Mouse (Mus musculus) bone marrow macrophage, adult 2 months (primary cell): ENCODE results near the gene Os9. TPM values are rescaled to one million over a fixed set of nuclear protein-coding genes. Genes with fewer than 3 reads are reported as not detected.

Experiments used
- H3K27ac ChIP-seq: 2 replicates; pipeline ENCODE4 v1.5.1; 2012; ENCODE audit warnings: low read depth, low read length; ENCODE audit not compliant: insufficient read depth
- H3K4me1 ChIP-seq: 2 replicates; pipeline ENCODE4 v1.6.1; 2012; ENCODE audit warnings: low read length; ENCODE audit not compliant: control insufficient read depth, insufficient read depth
- H3K4me3 ChIP-seq: 2 replicates; pipeline ENCODE4 v1.5.1; 2012; ENCODE audit warnings: mild to moderate bottlenecking, low read length, moderate library complexity; ENCODE audit not compliant: insufficient read depth
- CTCF ChIP-seq: IDR thresholded peaks from 2 replicates; pipeline ENCODE4 v1.5.1; 2012; ENCODE audit warnings: low read depth, mild to moderate bottlenecking, low read length, moderate library complexity
- POLR2A ChIP-seq: IDR thresholded peaks from 2 replicates; pipeline ENCODE4 v1.6.1; 2012; ENCODE audit warnings: mild to moderate bottlenecking, low read depth, low read length, borderline replicate concordance
- polyA plus RNA-seq: library from polyadenylated mRNA; stranded (reverse); fragments of >200 nt; gene quantifications from 2 replicates; pipeline ENCODE4 v1.2.4, GENCODE M21; 2012; ENCODE audit not compliant: missing spikeins, insufficient read depth, insufficient read length

The Os9 gene
- polyA plus RNA-seq, 1 experiment: 167 TPM

DNA sequence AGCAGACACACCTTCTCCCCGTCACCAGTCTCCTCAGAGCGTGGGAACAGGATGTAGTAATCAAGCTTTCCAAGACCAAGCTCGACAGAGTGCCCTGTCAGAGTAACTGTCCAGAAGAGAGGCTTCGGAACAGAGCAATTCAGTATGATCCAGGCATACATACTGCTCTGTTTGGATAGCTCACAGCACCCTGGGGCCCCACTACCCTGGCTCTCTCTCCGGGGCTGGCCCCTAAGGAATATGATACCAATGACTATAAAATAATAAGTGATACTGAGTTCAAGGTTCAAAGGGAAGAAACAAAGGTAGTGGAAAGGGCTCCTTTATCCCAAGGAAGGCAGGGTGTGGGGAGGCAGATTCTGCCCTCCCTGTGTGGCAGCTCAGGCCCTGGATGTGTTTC, 11.5 kb upstream of the Os9 start:
- Histone ChIP-seq H3K4me1 (peaks cover 45% of the 10 kb centered on the region), H3K4me3 (no peak overlapping the region), H3K27ac (no peak overlapping the region)
- no peak for TF ChIP-seq CTCF
- TF ChIP-seq POLR2A: no peak

DNA sequence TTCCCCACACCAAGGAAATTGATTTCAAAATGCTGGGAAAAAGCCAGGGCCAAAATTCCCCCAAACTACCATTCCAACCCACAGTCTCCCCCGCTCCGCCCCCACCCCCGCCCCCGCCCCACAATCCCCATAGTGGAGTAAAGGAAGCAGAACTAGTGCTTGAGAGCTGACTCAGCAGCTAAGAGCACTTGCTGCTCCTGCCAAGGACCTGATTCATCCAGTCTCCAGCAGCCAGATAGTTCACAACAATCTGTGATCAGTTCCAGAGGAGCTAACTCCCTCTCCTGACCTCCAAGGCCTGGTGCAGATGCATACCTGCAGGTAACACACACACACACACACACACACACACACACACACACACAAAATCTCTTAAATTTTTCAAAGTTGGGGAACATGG, 8.5 kb upstream of the Os9 start:
- no peak overlapping the region for H3K4me3 ChIP-seq
- peaks cover 37% of the 10 kb centered on the region for H3K4me1 ChIP-seq
- peak overlapping the region; percentile 63 for H3K27ac ChIP-seq
- TF ChIP-seq POLR2A (no peak), CTCF (no peak)

DNA sequence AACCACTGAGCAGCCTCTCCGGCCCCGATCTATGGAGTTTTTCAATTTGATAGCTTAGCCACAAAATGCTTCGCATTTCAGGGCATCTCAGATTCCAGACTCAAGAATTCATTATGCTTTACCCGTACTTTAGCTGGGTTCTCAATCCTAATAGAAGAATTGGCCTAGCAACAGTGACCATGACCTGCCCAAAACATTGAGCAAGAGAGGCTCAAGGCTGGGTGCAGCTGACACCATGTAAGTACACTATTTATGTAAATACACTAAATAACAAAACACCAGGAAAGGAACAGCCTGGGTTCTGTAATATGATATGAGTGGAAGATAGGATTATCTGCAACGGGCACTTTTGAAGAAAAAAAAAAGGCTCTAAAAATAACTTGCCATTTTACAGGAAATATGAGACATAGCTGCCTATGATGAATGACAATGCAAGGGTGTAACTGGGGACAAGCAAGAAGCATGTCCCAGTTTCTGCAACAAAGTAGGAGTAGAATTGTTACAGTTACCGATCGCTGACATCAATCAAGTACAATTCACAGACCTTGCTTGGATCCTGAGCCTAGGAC, 6.9 kb upstream of the Os9 start:
- Histone ChIP-seq H3K4me1 (peaks cover 40% of the 10 kb centered on the region), H3K4me3 (no peak overlapping the region), H3K27ac (peak overlapping the region; percentile 55)
- no peak for TF ChIP-seq POLR2A
- TF ChIP-seq CTCF: no peak

DNA sequence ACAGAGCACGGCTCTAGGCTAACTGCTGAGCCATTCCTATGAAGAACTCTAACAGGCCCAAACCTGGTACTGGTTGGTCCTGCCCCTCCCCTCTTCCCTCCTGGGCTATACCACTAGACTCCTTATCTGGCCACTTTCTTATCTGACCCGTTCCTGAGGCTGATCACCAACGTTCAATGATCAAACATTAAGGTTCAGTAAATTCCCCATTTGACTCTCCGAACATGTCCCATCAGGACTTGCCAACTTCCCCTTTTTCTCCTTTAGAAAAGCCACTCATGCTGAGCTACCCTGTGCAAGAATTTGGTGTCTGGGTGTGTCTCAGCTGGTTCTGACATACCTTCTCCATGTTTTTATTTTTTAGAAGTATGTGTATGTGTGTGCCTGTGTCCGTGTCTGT, 5.6 kb upstream of the Os9 start:
- TF ChIP-seq POLR2A: no peak
- TF ChIP-seq CTCF: no peak
- H3K27ac ChIP-seq: peak overlapping the region; percentile 44

DNA sequence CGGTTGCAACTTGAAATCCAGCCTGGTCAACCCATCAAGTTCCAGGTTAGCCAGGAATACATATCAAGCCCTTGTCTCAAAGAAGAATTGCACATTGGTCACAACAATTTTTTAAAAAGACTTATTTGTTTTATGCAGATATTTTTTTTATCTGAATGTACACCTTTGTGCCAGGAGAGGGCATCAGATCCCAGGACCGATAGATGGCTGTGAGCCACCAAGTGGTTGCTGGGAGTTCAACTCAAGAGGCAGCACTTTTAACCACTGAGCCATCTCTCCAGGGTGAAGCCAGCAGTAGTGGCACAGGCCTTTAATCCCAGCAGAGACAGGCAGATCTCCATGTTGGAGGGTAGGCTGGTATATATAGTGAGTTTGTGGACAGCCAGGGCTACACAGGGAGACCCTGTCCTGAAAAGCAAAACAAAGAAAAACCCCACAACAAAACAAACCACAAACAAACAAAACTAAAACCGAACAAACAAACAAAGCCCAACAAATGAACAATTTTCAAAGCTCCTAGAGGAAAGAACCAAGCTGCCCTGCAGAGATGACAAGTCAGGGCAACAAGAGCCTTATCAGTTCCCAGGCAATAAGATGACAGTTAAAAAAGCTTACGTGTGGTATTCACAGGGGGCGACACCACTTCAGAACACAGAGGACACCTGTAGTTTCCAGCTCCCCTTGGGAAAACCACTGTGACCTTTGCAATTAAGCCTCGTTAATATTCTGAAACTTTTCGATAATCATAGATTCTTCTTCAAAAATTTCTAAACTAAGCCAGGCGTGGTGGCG, 4.5 kb upstream of the Os9 start:
- H3K4me3 ChIP-seq: no peak overlapping the region
- H3K27ac ChIP-seq: no peak overlapping the region
- TF ChIP-seq CTCF (peak; percentile 55; the same call in 1 of the 2 replicates), POLR2A (no peak)
- H3K4me1 ChIP-seq: peaks cover 41% of the 10 kb centered on the region

More for the DNA sequence above, 5.6 kb upstream of the Os9 start:
- no peak overlapping the region for H3K4me3 ChIP-seq
- peaks cover 45% of the 10 kb centered on the region for H3K4me1 ChIP-seq

DNA sequence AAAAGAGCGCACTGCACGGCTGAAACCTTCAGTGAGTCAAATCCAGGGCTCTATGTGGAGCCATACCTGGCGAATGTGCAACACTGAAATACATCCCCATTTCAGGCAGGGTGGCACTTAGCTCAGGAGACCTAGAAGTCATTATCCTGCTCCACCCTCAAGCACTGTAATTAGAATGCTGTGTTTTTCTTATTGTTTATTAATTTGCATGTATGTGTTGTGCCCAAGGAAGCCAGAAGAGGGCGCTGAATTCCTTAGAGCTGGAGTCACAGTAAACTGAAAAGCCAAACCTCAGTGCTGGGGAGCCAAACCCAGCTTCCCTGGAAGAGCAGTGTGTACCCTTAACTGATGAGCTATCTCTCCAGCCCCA, 2.5 kb upstream of the Os9 start:
- Histone ChIP-seq H3K27ac (no peak overlapping the region), H3K4me3 (peak overlapping the region; percentile 48), H3K4me1 (peaks cover 37% of the 10 kb centered on the region)
- TF ChIP-seq CTCF (peak; percentile 27; the same call in 1 of the 2 replicates), POLR2A (no peak)

DNA sequence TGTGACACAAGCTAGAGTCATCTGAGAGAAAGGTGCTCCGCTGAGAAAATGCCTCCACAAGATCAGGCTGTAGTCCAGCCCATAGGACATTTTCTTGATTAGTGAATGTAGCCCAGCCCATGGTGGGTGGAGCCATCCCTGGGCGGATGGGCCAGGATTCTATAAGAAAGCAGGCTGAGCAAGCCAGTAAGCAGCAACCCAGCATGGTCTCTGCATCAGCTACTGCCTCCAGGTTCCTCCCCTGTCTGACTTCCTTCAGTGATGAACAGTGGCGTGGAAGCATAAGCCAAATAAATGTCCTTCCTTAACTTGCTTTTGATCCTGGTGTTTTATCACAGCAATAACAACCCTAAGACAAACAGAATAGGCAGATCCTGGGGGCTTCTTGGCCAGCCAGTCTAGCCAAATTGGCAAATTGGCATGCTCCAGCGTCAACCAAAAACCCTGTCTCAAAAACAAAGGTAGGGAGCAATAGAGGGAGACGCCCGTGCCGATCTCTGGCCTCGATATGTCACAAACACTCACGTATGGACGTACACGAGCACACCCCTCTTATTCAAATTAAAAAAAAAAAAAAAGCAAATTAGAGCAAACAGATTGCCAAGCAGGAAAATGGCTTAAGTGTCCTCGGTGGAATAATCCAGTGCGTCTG, 2.0 kb upstream of the Os9 start:
- no peak for TF ChIP-seq CTCF
- TF ChIP-seq POLR2A: no peak
- Histone ChIP-seq H3K27ac (no peak overlapping the region), H3K4me3 (peak overlapping the region; percentile 48), H3K4me1 (peaks cover 32% of the 10 kb centered on the region)

DNA sequence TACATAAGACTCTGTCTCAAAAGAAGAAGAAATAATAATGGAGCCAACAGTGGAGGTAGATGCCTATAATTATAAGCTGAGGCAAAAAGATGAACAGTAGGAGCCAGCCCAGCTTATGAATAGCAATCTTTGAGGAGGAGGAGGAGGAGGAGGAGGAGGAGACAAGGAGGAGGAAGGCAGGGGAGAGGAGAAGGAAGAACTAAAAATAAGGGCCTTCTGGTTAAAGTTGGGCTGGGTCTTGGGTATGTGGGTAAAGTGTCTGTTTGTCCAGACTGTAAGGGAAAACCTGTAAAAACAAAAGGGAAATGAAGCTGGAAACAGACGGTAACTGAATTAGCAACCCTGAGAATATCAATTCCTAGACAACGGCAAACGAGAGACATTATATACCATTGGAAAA, 1.1 kb upstream of the Os9 start:
- H3K4me1 ChIP-seq: peaks cover 25% of the 10 kb centered on the region
- H3K4me3 ChIP-seq: no peak overlapping the region
- TF ChIP-seq POLR2A (no peak), CTCF (no peak)
- no peak overlapping the region for H3K27ac ChIP-seq

DNA sequence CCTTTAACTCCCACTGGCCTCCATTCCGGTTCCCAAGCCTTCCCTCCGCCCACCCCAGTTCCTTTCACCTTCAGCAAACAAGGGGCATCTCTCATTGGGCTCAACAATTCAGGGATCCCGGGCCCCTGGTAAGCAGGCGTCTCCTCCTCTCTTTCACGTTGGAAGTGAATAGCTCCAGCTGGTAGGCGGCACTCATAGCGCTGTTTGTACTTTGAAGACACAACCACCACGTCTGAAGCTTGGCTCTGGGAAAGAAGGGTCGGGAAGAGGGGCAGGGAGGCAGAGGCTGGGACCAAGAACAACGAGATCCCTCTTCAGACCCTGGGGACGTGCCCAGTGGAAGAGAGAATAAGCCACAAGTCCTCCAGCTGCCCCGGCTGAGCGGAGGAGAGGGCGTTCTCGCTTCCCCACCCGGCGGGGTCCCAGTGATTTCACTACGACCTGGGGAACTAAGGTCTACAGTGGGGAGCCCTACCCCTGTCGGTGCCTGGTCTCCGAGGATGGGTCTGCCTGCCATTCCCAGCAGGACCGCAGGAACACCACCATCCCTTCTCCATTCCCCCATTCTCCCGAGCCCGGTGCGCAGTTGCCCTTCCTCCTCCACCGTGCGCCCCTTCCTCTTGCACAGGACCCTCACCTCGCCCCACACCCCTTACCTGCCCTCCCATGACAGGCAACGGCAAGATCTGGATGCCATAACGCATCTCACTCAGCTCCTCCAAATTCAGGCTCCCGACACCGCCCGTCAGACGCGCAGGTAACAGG, 448 bp downstream of the Os9 start:
- TF ChIP-seq CTCF: no peak
- TF ChIP-seq POLR2A: no peak
- Histone ChIP-seq H3K27ac (no peak overlapping the region), H3K4me1 (peaks cover 17% of the 10 kb centered on the region), H3K4me3 (peak overlapping the region; percentile 95)

DNA sequence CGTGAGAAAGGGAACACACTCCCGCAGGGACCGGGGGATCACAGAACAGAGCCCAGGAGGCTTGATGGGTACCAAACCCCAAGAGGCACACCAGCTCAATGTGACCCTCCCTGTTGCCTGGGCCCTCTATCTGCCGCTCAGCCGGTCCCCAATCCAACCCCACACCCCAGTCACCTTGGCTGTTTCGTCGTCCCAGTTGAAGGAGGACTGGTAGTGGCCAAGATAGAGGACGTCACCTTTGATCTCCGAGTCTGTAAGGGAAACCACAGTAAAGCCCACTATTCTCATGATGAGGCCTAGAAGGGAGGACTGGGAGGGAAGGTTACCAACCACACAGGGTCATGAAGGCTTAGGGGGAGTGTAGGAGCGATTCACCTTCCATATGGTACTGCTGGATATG, 1.7 kb downstream of the Os9 start:
- peaks cover 19% of the 10 kb centered on the region for H3K4me1 ChIP-seq
- no peak overlapping the region for H3K27ac ChIP-seq
- no peak for TF ChIP-seq CTCF
- no peak for TF ChIP-seq POLR2A
- no peak overlapping the region for H3K4me3 ChIP-seq
